Mouse (Mus musculus) bone marrow macrophage, adult 2 months (primary cell): ENCODE measurements around the gene Papln.

Source experiments
- CTCF ChIP-seq: IDR thresholded peaks from 2 replicates; pipeline ENCODE4 v1.5.1; 2012; ENCODE audit warnings: low read depth, mild to moderate bottlenecking, low read length, moderate library complexity
- POLR2A ChIP-seq: IDR thresholded peaks from 2 replicates; pipeline ENCODE4 v1.6.1; 2012; ENCODE audit warnings: mild to moderate bottlenecking, low read depth, low read length, borderline replicate concordance

GRCm38 (mm10) chr12:83768235-83768899 lies 4.9 kb downstream of the Papln start:
- TF ChIP-seq POLR2A (no peak), CTCF (no peak)
